Mouse (Mus musculus) retina, embryonic 14.5 days (tissue): Measurements from ENCODE around the gene Fam240a.
A peak's percentile ranks its signal among the peaks of the same experiment; 100 is the strongest.

Source experiments
- DNase-seq: peaks from one replicate; pipeline ENCODE4 v3.0.0-alpha.2; 2015; ENCODE audit warnings: low spot score

Fam240a gene

DNA sequence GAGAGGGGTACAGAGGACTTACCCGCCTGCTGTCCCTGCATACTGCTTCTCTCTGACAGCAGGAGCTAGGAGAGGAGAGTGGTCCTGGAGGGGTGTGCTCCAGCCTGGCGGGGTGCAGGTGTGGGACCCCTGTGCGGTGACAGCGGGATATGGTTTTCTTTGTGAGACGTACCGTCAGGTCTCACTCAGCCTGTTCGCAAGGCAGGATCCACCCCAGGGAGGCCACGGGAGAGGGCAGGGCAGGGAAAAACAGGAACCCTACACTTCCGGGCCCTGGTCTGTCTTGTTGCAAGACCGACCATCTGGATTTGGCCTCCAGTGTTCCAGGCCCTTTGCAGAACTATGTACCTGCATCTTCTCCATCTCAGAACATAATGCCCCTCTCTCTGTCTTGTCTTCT is 23.2 kb downstream of the Fam240a start:
- DNase-seq = no peak

DNA sequence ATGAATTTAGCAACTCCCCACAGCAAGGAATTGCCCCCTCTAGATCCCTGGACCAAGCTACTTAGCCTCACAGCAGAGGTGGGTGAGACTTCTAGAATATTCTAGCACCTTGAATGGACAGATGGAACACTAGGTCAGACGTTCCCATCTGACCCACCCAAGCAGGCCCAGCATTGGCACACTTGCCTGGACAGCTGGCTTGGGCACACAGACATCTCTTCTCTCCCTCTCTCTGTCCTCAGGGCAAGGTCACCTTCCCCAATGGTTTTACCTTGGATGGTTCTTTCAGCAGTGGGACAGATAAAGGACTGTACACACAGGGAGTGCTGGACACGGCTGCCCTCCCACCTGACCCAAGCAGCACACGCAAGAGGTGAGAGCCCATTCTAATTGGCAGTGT is 24.1 kb downstream of the Fam240a start:
- DNase-seq = no peak

GRCm38 (mm10) chr9:110891077-110891828 is 25.4 kb downstream of the Fam240a start:
- DNase-seq = no peak

- no peak for DNase-seq
These were observed 26.5 kb downstream of the Fam240a start for GRCm38 (mm10) chr9:110890026-110890783.

GRCm38 (mm10) chr9:110888935-110889334 is 27.7 kb downstream of the Fam240a start:
- DNase-seq = no peak

DNA sequence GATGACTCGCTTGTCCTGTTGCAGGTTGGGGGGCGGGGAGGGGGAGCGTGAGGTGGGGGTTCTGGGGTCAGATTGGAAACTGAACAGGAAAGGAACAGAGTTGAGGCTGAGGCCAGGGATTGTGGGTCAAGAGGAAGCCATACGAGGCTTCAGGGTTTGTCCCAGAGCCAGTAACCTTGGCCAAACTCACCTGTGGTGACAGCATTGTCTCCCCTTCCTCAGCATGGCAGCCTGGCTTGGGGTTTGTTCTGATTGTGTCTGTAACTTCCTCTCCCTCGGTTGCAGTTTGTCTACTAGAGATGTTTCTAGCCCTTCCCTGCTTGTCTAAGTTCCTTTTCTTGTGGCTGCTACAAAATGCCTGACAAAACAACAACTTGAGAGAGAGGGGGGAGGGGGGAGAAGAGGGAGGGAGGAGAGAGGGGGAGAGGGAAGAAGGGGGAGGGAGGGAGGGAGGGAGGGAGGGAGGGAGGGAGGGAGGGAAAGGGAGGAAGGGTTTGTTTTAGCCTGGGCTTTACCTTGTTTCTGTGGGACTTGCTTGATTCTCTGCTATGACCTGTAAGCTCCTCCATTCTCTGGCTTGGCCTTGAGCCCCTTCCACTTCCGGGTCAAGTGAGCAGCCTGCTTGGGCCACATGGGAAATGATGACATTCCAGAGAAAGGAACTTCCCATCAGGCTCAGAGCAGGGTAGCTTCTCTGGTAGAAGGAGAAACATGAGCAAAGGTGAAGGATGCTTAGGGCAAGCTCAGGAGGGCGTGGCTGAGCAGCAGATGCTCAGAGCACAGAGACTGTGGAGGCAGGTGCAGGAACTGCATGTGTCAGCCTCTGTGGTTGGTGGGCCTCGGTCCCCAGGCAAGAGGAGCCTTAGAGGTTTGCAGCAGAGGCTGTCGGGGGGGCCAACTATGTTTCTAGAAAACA is 29.0 kb downstream of the Fam240a start:
- DNase-seq = no peak

- no peak for DNase-seq
These were observed 34.7 kb downstream of the Fam240a start for GRCm38 (mm10) chr9:110881953-110882352.

GRCm38 (mm10) chr9:110880772-110881171 is 35.9 kb downstream of the Fam240a start:
- no peak for DNase-seq

DNA sequence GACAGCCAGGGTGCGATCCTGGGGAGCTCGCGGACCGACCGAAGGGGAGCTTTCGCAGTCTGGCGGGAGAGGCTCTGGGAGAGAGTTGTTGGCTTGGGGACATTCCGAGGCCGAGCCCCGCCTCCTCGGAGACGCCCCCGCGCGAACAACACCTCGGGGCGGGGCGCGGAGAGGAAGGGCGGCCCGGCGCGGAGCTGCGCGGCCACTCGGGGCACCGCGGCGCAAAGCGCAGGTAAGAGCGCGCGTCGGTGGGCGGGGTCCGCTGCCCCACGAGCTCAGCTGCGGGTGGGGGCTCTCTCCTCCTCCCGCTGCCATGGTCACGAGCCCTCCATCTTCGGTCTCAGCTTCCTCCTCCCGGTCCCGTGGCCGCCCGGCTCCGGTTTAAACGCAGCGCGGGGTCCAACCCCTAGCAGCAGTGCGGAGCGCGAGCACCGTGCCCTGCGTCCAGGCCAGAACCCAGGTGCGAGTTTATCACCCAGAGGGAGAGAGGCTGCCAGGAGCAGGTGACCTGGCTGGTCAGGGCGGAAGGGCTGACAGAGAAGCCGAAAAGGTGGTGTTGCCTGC is 36.6 kb downstream of the Fam240a start, which contains the start of gene Tmie:
TSS of gene Tmie (minus strand) at position 116 of the 564 bp plus-strand sequence.
- DNase-seq = peak; percentile 25

GRCm38 (mm10) chr9:110879191-110879920 is 37.3 kb downstream of the Fam240a start, which contains the start of gene Als2cl:
TSS of gene Als2cl (plus strand) at chr9:110879870.
- DNase-seq = no peak

- no peak for DNase-seq
These were observed 38.8 kb downstream of the Fam240a start for GRCm38 (mm10) chr9:110877888-110878287.

DNA sequence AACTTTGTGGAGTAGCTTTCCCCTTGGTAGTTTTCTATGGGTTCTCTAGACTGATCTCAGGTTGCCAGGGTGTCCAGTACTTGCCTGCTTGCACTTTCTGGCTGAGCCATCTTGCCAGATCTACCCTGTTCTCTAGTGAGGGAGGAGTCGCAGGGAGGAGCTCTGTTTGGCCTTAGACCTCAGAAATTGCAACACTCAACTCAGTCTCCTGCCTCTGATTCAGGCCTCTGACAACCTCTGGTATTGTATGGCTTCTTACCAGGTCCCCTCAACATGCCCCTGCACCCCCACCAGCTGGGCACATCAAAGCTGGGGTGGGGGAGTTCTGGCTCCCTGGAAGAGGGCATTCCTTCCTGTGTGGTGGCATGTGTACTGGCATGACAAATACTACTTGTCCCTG is 39.3 kb downstream of the Fam240a start:
- DNase-seq = no peak

DNA sequence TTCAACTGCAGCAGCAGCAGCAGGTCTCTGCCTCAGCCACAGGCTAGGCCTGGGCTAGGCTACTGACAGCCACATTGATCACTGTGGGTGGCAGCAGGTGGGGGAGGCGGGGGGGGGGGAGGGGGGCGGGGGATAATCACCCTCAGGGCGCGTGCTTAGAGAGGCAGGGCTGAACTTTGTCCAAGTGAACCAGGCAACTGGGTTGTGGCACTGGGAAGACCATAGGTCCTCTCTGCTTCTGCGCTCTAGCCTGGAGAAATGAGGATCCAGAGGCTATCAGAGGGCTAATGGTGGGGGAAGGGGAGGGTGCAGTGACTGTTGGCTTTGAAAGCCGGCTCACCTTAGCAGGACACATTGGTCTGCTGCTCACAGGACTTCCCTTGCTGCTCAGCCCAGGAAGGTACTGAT is 41.4 kb downstream of the Fam240a start:
- DNase-seq = peak; percentile 18

- no peak for DNase-seq
These were observed 41.9 kb downstream of the Fam240a start for GRCm38 (mm10) chr9:110874660-110875191.

DNA sequence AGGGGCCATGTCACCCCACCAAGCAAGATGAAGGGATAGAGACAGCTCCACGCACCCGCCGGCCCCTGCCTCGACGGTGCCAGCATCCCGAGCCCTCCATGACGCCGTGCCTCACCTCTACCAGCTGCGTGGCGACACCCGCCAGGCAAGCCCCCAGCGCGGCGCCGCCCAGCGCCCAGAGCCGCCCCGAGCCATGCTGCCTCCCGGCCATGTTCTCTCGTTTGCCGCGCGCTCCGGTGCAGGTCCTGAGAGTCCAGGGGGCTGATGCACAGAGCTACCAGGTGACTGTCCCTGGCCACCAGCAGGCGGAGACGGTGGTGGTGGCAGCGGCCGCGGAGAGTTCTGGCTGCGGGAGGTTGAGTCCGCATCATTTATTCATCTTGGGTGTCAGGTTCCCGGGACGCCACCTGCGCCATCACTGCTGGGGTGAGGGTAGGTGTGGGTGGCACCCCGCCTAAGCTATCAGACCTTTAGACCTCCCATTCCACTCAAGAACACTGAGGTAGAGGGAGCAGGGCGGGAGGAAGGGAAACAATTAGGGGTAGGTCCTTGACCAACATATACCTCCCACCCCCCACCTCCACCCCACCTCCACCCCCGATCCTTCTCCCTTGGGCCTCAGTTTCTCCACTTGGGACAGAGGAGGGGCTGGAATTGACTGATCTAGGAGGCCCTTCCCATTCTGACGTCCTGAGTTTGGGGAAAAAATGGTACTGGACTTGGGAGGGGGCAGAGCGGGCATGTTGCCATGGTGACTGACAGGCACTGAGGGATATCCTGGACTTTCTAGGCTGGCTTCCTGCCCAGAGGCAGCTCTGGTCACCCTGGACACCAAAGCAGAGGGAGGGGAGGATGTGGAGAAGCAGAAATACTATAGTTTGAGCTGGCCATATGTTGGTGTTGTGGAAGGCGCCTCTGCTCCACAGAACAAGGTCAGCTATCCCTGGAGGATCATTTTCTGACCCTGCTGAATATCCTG is 42.7 kb downstream of the Fam240a start:
- DNase-seq = peak; percentile 45

DNA sequence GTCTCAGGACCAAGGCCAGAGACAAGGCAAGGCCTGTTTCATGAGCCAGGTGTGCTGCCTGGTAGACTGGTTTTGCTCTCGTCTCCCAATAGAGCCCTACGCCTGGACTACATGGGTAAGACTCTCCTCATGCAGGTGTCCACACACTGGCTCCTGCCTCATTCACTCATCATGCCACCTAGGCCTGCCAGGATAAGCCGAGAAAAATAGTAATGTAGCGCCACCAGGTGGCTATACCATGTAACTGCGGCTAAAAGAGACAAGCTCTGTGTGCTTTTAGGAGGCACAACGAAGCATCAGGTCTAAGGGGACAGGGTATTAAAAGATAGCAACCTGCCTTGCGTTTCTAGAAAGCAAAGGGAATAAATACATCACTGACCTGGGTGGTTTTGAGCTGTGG is 45.6 kb downstream of the Fam240a start:
- DNase-seq = peak; percentile 80
